Mouse (Mus musculus) skeletal muscle tissue, adult 2 months (tissue): ENCODE measurements around the gene Crip2.

Experiments used
- DNase-seq: peaks from one replicate; pipeline ENCODE4 v3.0.0-alpha.2; 2012; ENCODE audit warnings: low read depth, low spot score

The Crip2 gene

DNA sequence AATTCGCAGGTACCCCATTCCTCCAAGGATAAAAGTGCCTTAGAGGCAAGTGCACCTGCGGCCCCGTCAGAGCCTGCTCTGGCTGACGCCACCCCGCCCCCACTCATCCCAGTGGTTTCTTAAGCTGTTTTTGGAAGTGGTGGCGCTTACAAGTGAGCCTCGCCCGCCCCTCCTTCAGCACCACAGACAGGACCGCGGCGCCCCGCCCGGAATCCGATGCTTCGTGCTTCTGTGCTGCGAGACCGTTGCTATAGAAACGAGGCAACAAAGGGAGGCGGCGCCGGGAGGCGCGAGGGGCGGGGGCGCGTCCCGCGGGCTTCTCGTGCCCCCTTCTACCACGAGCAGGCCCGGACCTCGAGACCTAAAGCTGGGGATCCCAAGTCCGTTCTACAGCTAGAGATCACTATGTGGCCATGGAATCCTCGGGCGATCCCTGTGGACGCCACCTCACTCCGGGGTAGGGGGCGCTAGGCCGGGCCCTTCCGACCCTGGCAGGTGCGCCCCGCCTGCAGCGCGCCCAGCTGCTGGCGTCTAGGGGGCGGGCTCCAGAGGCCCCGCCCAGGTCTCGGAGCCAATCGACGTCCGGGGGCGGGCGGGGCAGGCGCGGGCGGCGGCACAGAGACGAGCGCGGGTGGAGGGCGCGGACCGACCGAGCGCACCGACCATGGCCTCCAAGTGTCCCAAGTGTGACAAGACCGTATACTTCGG is at the start of gene Crip2:
Gene Crip2 (plus strand): TSS at position 329 of the 708 bp plus-strand sequence.
- DNase-seq: peak; percentile 81

GRCm38 (mm10) chr12:113097040-113097439 is 43.0 kb upstream of the Crip2 start:
- no peak for DNase-seq

DNA sequence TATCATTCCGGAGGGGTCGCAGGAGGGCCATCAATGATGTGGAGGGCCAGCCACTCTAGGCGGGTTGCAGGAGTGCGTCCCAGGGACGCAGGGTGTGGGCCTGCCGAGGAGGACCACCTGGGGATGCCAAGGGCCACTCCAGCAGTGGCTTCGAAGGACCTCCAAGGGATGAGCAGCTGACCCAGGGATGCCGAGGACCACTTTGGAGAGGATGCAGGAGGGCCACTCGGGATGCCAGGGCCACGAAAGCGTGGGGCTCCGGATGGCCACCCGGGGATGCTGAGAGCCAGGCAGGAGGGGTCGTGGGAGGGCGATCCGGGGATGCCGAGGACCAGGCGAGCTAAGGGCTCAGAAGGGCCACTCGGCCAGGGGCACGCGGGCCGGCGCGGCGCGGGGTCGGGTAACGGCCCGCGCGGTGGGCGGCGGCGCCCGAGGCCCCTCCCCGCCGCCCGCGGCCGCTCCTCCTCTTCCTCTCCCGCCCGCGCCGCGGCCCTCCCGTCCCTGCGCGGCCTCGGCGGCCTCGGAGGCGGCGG is 42.2 kb upstream of the Crip2 start, which contains the start of gene Mta1:
Gene Mta1 (plus strand): TSS at position 530 of the 533 bp plus-strand sequence.
- DNase-seq: no peak

DNA sequence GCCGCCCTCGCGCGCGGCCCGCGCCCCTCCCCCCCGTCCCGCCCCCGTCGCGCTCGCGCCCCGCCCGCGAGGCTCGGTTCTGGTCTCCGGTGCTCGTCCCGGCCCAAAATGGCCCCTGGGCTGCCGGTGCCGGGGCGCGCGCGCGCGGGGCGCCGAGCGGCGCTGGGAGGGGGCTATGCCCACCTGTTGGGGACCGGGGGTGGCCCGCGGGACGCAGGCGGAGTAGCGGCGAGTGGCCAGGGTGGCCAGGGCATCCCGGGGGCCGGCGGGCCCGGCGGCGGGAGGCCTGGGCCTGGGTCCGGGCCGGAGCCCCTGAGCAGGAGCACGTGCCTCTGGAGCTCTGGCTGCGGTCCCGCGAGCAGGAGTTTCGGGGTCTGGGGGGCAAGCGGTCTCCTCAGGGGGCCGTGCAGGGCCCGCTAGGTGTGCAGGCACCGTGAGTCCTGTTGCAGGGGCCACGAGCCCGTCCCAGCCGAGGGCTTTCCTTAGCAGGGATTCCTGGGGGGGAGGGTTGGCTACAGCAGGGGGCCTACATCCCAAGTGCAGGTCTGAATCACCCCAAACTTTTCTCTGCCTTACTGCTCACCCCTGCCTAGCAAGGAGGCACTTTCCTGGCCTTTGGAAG is 41.4 kb upstream of the Crip2 start:
- DNase-seq: no peak

- DNase-seq: no peak
Observed at GRCm38 (mm10) chr12:113099470-113100237, 40.4 kb upstream of the Crip2 start.

- no peak for DNase-seq
Observed at GRCm38 (mm10) chr12:113100448-113101076, 39.5 kb upstream of the Crip2 start.

- no peak for DNase-seq
Observed at GRCm38 (mm10) chr12:113101251-113101960, 38.6 kb upstream of the Crip2 start.

DNA sequence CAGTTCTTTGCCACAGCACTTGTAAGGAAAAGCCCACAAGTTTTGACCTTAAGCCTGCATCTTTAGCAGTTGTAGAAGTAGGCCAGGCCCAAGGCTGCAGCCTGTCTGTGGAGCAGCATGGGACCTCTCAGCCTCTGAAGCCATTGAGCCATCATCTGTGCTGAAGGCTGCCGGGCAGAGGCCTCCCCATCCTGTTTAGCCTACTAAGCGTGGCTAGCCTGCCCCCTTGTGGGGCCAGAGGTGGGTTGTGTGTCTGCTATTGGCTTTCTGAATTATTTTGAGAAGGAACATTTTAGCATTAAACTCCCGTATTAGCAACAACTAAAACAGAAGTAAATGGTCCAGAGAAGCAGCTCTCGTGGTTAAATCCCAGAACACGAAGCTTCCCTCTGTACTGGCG is 37.6 kb upstream of the Crip2 start:
- no peak for DNase-seq

DNA sequence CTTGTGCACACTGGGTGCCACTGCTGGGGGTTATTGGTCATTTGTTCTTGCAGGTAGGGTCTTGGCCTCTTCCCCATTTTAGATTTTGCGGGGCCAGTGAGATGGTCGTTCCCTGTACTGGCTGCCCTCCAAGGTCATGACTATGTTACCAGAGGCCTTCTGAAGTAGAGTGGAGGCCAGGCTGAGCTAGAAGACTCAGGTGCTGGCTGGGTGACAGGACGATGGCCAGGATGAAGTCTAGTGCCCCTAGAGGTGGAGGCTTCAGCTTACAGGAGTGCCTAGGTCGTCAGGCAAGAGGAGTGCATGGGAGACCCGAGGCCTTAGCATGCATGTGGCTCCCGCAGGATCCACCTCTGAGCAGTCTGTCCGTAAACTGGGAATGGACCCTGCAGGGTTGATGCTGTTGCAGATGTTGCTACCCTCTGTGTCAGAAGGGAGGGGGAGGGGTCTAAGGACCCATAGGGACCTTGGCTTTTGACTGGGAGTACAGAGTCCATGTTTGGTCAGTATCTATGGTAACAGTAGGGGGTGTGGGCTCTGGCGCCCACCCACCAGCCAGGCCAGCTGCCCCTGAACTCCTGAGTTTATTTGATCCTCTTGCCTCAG is 36.1 kb upstream of the Crip2 start:
- no peak for DNase-seq

- no peak for DNase-seq
Observed at GRCm38 (mm10) chr12:113106386-113106785, 33.6 kb upstream of the Crip2 start.

- DNase-seq: no peak
Observed at GRCm38 (mm10) chr12:113107431-113108124, 32.5 kb upstream of the Crip2 start.

DNA sequence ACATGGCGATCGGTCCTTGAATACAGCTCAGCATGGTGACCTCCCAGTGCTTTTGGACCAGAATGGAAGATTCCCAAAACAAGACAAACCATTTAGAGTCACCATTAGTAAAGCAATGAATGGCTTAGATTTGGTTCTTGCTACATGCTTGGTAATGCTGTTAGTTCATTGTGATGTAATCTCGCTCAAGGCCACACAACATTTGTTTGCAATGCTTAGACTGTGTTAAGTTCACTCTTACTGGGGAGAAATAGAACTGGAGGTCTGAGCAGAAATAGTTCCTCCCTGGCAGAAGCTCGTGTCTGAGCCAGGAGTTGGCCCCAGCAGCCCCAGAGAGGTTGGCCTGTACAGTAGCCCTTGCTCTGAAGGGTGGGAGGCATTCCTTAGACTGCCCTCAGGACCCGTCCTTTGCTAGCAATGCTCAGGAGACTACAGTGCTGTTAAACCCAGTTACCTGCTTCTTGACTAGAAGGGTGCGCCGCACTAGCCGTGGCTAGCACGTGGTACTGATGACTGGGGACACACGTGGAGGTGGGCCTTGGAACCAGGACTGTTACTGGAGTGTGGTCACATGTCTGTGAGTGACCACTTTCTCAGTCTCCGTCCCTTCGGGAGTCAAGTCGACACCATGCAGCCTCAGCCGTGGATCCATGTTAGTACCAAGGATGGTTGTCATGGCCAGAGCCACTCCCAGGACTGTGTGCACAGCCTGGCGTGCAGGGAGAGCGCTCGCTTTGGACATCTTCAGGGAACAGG is 31.3 kb upstream of the Crip2 start:
- DNase-seq: no peak

DNA sequence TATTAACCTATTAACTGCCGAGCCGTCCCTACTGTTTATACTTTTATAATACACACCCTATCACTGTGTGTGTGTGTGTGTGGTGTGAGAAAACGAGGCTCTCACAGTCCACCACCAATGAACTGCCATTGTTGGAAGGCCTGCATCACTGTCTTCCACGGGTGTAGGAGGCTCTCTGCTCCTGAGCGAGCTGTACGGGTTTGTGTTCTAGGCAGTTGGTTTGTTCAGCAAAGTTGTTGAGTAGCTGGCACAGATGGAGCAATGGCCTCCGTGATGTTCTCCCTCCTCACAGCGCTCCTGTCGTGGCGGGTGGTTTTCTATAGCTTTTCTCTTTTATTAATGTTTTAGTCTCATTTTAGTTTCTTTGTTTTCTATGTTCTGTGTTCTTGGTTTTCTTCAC is 30.2 kb upstream of the Crip2 start:
- no peak for DNase-seq

GRCm38 (mm10) chr12:113114141-113114540 is 25.9 kb upstream of the Crip2 start:
- no peak for DNase-seq

- DNase-seq: no peak
Observed at GRCm38 (mm10) chr12:113114856-113115538, 25.0 kb upstream of the Crip2 start.

DNA sequence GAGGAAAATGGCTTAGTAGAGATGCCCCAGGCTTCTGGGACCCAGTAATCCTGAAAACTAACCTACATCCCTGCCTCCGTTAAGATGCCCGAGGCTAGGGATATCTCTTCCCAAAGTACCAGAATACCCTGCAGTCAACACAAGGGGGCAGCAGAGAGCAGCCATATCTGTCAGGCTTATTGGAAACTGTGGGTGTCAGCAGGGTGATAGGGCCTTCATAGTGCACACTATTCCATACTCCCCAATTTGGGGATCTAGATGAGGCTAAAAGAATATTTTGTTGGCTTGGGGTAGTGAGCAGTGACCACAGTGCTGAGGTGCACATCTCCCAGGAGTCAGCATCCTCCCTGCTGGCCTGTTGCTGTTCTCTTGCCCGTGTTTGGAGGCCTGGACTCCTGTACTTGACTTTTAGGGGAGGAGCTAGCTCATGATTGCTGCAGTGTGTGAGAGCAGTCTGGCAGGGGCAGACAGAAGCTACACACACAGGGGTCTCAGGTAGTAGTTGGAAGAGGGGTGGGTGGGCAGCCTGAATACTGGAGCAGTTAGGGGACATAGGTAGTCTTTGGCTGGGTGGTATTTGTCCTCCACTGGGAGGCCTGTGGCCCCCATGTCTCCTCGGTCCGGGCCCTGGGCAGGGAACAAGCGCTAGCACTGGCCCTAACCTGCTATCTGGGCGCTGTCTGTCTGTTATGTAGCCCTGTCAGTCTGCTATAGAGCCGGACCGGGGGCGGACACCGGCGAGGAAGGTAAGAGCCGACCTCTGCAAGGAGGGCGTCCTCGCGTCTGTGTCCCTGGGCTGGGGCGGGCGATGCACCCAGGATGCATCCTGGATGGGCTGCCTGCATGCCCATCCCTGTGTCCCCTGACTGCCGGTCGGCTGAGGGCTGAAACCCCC is 20.3 kb upstream of the Crip2 start:
- DNase-seq: peak; percentile 70

DNA sequence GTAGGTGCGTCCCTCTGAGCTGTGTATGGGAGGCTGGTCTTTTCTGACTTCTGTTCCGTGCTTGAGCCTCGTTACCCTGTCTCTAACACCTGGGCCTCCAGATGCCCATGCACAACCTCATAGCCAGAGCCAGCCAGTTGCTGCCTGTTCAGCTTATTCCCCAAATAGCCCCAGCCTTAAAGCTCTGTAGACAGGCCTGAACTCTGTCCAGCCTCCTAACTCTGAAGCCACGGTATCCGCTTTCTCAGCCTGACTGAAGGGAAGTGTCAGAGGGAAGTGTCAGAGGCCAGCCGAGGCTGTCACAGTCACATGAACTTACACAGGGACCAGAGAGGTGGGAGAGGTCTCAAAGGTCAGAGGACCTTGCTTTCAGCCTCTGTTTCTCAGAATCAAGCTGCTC is 15.3 kb upstream of the Crip2 start:
- peak; percentile 88 for DNase-seq

DNA sequence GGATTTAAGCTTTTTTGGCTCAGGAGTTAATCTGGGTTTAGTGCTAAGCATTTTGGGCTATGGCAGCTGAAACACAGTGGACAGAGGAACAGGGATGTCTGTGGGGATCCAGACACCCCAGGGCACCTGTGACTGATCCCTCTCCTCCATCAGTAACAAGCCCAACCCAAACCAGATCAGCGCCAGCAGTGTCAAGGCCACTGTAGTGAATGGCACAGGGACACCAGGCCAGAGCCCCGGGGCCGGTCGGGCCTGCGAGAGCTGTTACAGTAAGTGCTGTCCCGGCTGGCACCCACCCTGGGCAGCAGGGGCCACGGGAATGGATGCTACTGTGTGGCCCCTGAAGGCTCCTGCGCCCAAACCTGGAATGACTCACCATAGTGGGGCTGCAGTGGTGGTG is 9.3 kb upstream of the Crip2 start:
- DNase-seq: no peak
